ENCODE assay signal across 10 mouse cellular contexts in the genomic region with DNA sequence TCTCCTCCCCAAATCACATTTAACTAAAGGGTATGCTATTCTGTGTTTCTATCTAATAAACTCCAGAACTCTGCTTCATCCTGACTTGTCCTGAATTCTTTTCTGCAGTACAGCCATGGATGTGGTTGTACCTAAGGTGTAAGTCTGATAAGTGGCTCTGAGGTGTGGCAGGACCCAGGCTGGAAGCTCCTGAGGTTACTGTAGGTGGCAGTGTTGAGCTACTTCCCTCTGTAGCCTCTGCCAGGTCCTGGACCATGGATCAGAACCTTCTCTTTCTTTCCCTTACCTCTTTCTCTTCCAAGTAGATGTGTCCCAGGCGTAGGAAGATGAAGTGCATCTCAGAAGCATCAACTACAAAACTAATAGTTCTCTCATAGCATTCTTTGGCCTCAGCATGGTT. TPM values are rescaled to one million over a fixed set of nuclear protein-coding genes. Genes with fewer than 3 reads are reported as not detected.
DNase-seq lines count a peak whose midpoint lies in the region; ATAC-seq and TF ChIP-seq lines count a peak whose summit lies in the region.
"Had no signal": no experiment of that assay in that cellular context is flagged by ENCODE, and none has a peak within 500 bp of the region (broad histone marks: within the 10 kb centered on the region; RNA-seq: fewer than 3 reads in every experiment).

No protein-coding gene starts in this region.

- H3K27ac ChIP-seq in left cerebral cortex, adult 2 months, result no peak overlapping the region
- H3K27ac ChIP-seq: heart, embryonic 15.5 days had no signal

- no peak overlapping the region for H3K4me3 ChIP-seq in left cerebral cortex, adult 2 months
- H3K4me3 ChIP-seq: heart, embryonic 15.5 days; myocyte had no signal

- peak; percentile 56 to 64 for DNase-seq in cerebellum, postnatal 14 days
- DNase-seq in cerebellum, adult 11-12 months, result no peak
- no peak for DNase-seq in left cerebral cortex, adult 2 months (ENCODE audit: extremely low spot score in 1 of 2, low spot score in 2 of 2)
- DNase-seq in left cerebral cortex, adult 11 months (ENCODE audit: low spot score), result no peak
- peak; percentile 71 for DNase-seq in ZHBTc4 (ENCODE audit: low read depth, low spot score)
- DNase-seq in kidney, postnatal 25 days, result peak; percentile 46 to 66
- DNase-seq in urinary bladder, adult 18-20 months (ENCODE audit: low spot score in 2 of 2), result no peak

- intact Hi-C loops in left cerebral cortex, adult 2 months (cut with DNase I), result loop anchor here (2.0 to 5.0 kb wide), 3 partner anchors 47 to 261 kb away; partner anchors contain the start of gene Ppp3cb

- peak; percentile 75 for ATAC-seq in neutrophil, adult 5-6 weeks (ENCODE audit: extremely low read depth, insufficient number of reproducible peaks, low FRiP score, poor library complexity, severe bottlenecking)

- peak; percentile 76 for TF ChIP-seq CTCF in left cerebral cortex, adult 2 months (IDR thresholded peaks at IDR 0.05)

RNA-seq across cellular contexts. Expression of gene Mrps16, which starts 6.6 kb away (rescaled TPM):
- 10 to 100 TPM; 30.8 to 33.5 TPM for total RNA-seq in left cerebral cortex, adult 2 months (2021)
- 23.1 and 30.7 TPM in 2 replicates for total RNA-seq in neutrophil, adult 5-6 weeks (2017)

RNA-seq across cellular contexts. Expression of gene Dnajc9, which starts 11.4 kb away (rescaled TPM):
- total RNA-seq in left cerebral cortex, adult 2 months (2021), result 10 to 100 TPM; 24.7 to 25.4 TPM
- 179 and 180 TPM in 2 replicates for total RNA-seq in neutrophil, adult 5-6 weeks (2017)

RNA-seq across cellular contexts. Expression of gene Cfap70, which starts 52.0 kb away (rescaled TPM):
- total RNA-seq in left cerebral cortex, adult 2 months (2021), result 1 to 10 TPM in 1 of 2 experiments, under 1 TPM in 1; 0.95 to 2.2 TPM
- not detected in 2 replicates for total RNA-seq in neutrophil, adult 5-6 weeks (2017)

RNA-seq across cellular contexts. Expression of gene Fam149b, which starts 52.1 kb away (rescaled TPM):
- total RNA-seq in left cerebral cortex, adult 2 months (2021), result 10 to 100 TPM; 50.6 to 53.1 TPM
- 58.0 and 59.8 TPM in 2 replicates for total RNA-seq in neutrophil, adult 5-6 weeks (2017)

RNA-seq across cellular contexts. Expression of gene Ecd, which starts 52.1 kb away (rescaled TPM):
- total RNA-seq in left cerebral cortex, adult 2 months (2021), result 10 to 100 TPM; 33.2 to 39.0 TPM
- total RNA-seq in neutrophil, adult 5-6 weeks (2017), result 35.0 and 35.8 TPM in 2 replicates

Comparison
In these comparisons a context has a peak if more than half of its experiments do, and no peak if none do; other contexts are left out.
1. DNase-seq: peak in cerebellum, postnatal 14 days (2 of 2), ZHBTc4 (single experiment) and kidney, postnatal 25 days (2 of 2); none in cerebellum, adult 11-12 months (single experiment), left cerebral cortex, adult 2 months (0 of 2), left cerebral cortex, adult 11 months (single experiment) and urinary bladder, adult 18-20 months (0 of 2).